Mouse (Mus musculus) neural tube, embryonic 15.5 days (tissue): ENCODE results near the gene Chchd3. TPM values are rescaled to one million over a fixed set of nuclear protein-coding genes. Genes with fewer than 3 reads are reported as not detected.

Source experiments
- ATAC-seq: fragments of 200-750 bp; cut with Nextera tagmentation; 2 replicates; pipeline ENCODE4 v1.8.0; 2017; ENCODE audit warnings: mild to moderate bottlenecking, moderate TSS enrichment, moderate library complexity; ENCODE audit not compliant: low FRiP score
- H3K27ac ChIP-seq: fragments of 300-500 bp; sonication (generic); replicated peaks from 2 replicates; pipeline ENCODE4 v1.5.1; 2015; ENCODE audit warnings: mild to moderate bottlenecking, inconsistent platforms
- H3K27me3 ChIP-seq: fragments of 300-500 bp; sonication (generic); replicated peaks from 2 replicates; pipeline ENCODE4 v1.6.1; 2015; ENCODE audit warnings: inconsistent platforms
- H3K36me3 ChIP-seq: fragments of 300-500 bp; sonication (generic); 2 replicates; pipeline ENCODE4 v1.6.1; 2015; ENCODE audit warnings: inconsistent platforms
- H3K4me1 ChIP-seq: fragments of 300-500 bp; sonication (generic); 2 replicates; pipeline ENCODE4 v1.6.1; 2015; ENCODE audit warnings: inconsistent platforms
- H3K4me2 ChIP-seq: fragments of 300-500 bp; sonication (generic); 2 replicates; pipeline ENCODE4 v1.6.1; 2015; ENCODE audit warnings: inconsistent platforms, mild to moderate bottlenecking, moderate library complexity
- H3K4me3 ChIP-seq: fragments of 300-500 bp; sonication (generic); replicated peaks from 2 replicates; pipeline ENCODE4 v1.5.1; 2015; ENCODE audit warnings: mild to moderate bottlenecking, inconsistent platforms
- H3K9ac ChIP-seq: fragments of 300-500 bp; sonication (generic); replicated peaks from 2 replicates; pipeline ENCODE4 v1.6.1; 2015; ENCODE audit warnings: mild to moderate bottlenecking, inconsistent platforms
- H3K9me3 ChIP-seq: fragments of 300-500 bp; sonication (generic); replicated peaks from 2 replicates; pipeline ENCODE4 v1.6.1; 2016; ENCODE audit warnings: inconsistent platforms
- WGBS: fragments of 180-500 bp; shearing (Covaris S2); methylation state at CpG from one replicate; pipeline ENCODE4 v1.1.7; 2015; ENCODE audit warnings: mixed read lengths; 5-methylcytosine and 5-hydroxymethylcytosine counted together
- polyA plus RNA-seq: library from polyadenylated mRNA; unstranded; fragments of >200 nt; fragmentation: Nextera tagmentation; extraction: Ambion mirVana; gene quantifications from 2 replicates; pipeline ENCODE4 v1.2.1, GENCODE M21; 2015

Chchd3 gene
- polyA plus RNA-seq, 1 experiment from 2014 or later, result 104 TPM

DNA sequence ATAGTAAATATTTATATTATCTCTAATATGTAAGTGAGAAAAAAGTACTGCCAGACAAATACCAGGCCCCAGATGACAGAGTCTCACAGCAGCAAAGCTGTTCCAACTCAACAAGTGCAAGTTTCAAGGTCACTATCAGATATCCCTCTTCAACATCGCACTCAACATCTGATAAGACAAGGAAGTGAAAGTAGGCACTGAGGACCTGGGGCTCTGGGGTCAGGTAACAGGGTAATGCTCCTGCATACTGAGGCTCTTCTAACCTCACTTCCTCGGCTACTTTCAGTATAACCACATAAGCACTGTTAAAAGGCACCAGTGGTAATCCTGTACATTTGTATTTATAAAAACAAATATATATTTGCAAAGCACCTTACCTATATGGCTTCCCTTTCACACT lies 8.4 kb downstream of the Chchd3 start:
- Histone ChIP-seq H3K4me3 (no peak overlapping the region), H3K4me1 (peaks cover 4% of the 10 kb centered on the region; the same call in 1 of the 2 replicates), H3K27me3 (no peaks in the 10 kb centered on the region), H3K9ac (no peak overlapping the region), H3K9me3 (no peaks in the 10 kb centered on the region), H3K36me3 (peaks cover 19% of the 10 kb centered on the region), H3K27ac (no peak overlapping the region), H3K4me2 (no peak overlapping the region)
- 86% methylated on average over 2 of the region's 2 CpGs for WGBS
- no peak for ATAC-seq

DNA sequence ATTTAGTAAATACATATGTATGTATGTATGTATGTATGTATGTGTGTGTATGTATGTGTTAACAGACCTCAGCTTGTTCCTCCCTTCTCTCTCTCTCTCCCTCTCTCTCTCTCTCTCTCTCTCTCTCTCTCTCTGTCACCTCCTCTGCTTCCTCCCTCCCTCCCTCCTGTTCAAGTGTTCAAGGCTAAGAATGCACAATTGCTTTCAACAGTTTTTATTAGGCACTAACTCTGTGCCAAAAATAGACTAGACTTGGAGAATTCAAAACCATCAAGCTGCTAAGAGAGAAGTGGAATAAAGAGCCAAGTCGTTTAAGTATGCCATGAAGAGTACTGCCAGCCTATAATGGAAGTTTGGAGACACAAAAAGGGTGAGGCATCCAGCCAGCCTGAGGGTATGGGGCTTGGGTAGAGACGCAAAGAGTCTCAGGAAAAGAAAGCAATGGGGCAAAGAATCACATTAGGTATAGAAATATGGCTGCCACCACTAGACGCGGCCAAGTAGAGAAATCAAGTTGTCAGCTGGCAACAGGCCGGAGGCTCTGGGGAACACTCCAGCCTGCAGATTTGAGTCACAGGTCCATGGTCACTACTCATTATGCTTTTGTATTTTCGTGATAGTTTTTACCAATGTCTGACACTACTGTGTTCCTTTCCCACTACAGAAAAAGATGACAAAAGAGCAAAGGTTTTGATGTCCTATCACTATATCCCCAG lies 10.2 kb downstream of the Chchd3 start:
- 77% methylated on average over 6 of the region's 6 CpGs for WGBS
- Histone ChIP-seq H3K4me3 (no peak overlapping the region), H3K27ac (no peak overlapping the region), H3K4me1 (peaks cover 4% of the 10 kb centered on the region; the same call in 1 of the 2 replicates), H3K27me3 (no peaks in the 10 kb centered on the region), H3K9ac (no peak overlapping the region), H3K4me2 (no peak overlapping the region), H3K9me3 (no peaks in the 10 kb centered on the region), H3K36me3 (peaks cover 17% of the 10 kb centered on the region)
- ATAC-seq, result no peak; the same call in 1 of the 2 replicates

DNA sequence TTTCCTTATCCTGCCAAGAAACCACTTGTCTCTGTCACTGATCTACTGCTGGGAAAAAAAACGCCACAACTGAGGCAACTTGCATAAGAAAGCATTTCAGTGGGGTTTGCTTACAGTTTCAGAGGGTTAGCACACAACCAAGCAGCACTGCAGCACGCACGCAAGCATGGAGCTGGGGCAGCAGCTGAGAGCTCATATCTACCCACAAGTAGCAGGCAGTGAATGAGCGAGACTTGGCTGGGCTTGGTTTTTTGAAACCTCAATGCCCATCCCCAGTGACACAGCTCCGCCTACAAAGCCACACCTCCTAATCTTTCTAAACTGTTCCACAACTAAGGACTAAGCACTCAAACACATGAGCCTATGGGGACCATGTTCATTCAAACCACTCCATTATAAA lies 16.6 kb downstream of the Chchd3 start:
- Histone ChIP-seq H3K9ac (no peak overlapping the region), H3K36me3 (peaks cover 22% of the 10 kb centered on the region), H3K4me2 (no peak overlapping the region), H3K27ac (no peak overlapping the region), H3K27me3 (no peaks in the 10 kb centered on the region), H3K4me3 (no peak overlapping the region), H3K4me1 (0 out of 2 replicates have a peak, but pooled peaks cover 2% of the 10 kb centered on the region), H3K9me3 (no peaks in the 10 kb centered on the region)
- 97% methylated on average over 5 of the region's 5 CpGs for WGBS
- no peak for ATAC-seq

DNA sequence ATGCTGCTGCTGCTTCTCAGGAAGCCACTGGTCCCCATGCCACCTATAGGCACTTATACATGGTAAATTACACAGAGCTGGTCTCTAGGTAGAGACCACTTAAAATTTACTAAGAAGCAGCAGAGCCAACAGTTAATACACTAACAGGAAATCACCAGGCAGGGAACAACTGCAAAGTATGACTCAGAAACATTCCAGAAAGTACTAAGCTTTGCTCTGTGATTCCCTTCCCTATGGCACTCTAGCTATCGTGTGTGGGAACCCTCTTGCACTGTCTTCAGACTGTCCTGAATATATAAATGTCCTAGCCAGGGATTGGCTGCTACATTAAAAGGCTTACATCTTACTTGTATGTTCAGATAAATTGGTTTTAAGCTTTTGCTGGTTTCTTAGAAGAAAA lies 17.2 kb downstream of the Chchd3 start:
- 80% methylated on average over 1 of the region's 1 CpGs for WGBS
- H3K9ac ChIP-seq, result no peak overlapping the region
- H3K9me3 ChIP-seq, result no peaks in the 10 kb centered on the region
- H3K4me2 ChIP-seq, result no peak overlapping the region
- H3K4me1 ChIP-seq, result 0 out of 2 replicates have a peak, but pooled peaks cover 2% of the 10 kb centered on the region
- H3K4me3 ChIP-seq, result no peak overlapping the region
- H3K27me3 ChIP-seq, result no peaks in the 10 kb centered on the region
- ATAC-seq, result no peak
- H3K36me3 ChIP-seq, result peaks cover 16% of the 10 kb centered on the region
- no peak overlapping the region for H3K27ac ChIP-seq

DNA sequence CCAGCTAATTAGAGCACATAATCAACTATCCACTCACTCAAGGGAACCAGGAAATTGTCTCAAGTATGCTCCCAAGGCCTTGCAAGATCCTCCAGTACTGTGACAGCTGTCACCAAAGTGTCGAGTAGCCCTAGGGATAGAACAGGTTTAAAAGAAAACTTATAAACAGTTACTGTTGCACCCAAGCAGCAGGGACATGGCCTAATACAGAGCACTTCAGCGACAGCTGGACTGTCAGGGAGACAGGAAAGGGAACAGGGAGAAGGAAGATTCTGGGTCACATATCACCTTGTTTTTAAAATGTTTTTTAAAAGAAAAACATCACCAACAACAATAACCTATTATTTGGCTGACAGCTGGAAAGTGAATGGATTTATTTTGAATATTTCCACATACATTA lies 18.1 kb downstream of the Chchd3 start:
- WGBS, result 91% methylated on average over 2 of the region's 2 CpGs
- Histone ChIP-seq H3K27ac (no peak overlapping the region), H3K27me3 (no peaks in the 10 kb centered on the region)

DNA sequence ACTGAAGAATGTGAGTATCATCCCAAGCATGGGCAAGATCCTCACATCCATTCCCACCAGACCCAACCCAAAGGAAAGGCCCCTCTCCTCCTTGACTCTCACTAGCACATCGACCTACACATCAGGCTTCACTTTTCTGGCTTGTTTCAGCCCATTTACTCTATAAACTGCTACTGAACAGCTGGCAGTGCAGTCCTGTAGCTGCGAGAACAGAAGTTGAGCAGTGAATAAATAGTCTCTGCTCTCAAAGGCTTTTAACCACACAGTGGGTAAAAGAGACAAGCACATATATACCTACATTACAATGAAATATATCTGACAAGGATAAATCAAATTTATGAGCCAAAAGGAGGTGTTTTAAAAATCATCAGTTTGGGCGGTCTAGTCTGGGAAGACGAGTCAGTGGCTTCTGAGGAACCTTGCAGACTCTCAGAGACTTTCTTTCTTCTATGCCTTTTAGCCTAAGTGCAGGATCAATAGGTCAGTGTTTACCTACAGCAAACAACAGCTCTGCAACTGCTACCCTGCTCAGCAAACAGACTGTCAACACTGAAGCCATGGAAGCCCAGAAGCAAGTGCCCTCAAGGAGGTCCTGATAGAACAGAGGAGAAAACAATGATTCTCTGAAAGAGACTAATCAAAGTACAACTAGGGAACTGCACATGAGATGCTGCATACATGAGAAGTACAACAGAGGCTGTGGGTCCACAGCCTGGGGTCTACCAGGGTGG lies 19.5 kb downstream of the Chchd3 start:
- Histone ChIP-seq H3K4me3 (no peak overlapping the region), H3K9ac (no peak overlapping the region), H3K27ac (no peak overlapping the region), H3K4me2 (no peak overlapping the region), H3K27me3 (no peaks in the 10 kb centered on the region), H3K9me3 (no peaks in the 10 kb centered on the region), H3K36me3 (peaks cover 15% of the 10 kb centered on the region), H3K4me1 (peaks cover 5% of the 10 kb centered on the region; the same call in 1 of the 2 replicates)
- WGBS, result 86% methylated on average over 4 of the region's 4 CpGs
- ATAC-seq, result no peak

More for the DNA sequence above, 18.1 kb downstream of the Chchd3 start:
- Histone ChIP-seq H3K4me2 (no peak overlapping the region), H3K36me3 (peaks cover 15% of the 10 kb centered on the region), H3K9ac (no peak overlapping the region), H3K9me3 (no peaks in the 10 kb centered on the region), H3K4me1 (peaks cover 5% of the 10 kb centered on the region; the same call in 1 of the 2 replicates), H3K4me3 (no peak overlapping the region)
- no peak for ATAC-seq

DNA sequence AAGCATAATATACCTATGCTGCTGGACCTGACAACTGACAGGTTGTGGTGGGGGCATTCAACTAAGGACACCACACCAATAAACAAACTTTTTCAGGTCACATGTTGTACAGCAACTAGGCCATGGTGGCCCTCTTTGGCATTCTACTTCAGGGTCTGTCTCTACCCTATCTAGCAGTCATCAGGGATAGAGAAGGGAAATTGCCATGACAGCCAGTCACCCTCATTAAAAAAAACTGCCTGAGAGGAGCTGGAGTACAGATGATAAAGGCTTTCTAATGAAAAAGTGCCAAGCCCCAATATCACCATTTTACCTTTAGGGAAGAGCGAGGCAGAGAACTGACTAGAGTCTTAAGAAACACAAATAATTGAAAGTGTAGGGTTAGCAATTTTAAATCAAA lies 27.5 kb downstream of the Chchd3 start:
- ATAC-seq, result no peak
- H3K4me3 ChIP-seq, result no peak overlapping the region
- no peak overlapping the region for H3K9ac ChIP-seq
- H3K27me3 ChIP-seq, result no peaks in the 10 kb centered on the region
- no peaks in the 10 kb centered on the region for H3K36me3 ChIP-seq
- no peak overlapping the region for H3K4me2 ChIP-seq
- no peaks in the 10 kb centered on the region for H3K9me3 ChIP-seq
- H3K4me1 ChIP-seq, result peaks cover 3% of the 10 kb centered on the region; the same call in 1 of the 2 replicates
- 97% methylated on average over 1 of the region's 1 CpGs for WGBS
- no peak overlapping the region for H3K27ac ChIP-seq

DNA sequence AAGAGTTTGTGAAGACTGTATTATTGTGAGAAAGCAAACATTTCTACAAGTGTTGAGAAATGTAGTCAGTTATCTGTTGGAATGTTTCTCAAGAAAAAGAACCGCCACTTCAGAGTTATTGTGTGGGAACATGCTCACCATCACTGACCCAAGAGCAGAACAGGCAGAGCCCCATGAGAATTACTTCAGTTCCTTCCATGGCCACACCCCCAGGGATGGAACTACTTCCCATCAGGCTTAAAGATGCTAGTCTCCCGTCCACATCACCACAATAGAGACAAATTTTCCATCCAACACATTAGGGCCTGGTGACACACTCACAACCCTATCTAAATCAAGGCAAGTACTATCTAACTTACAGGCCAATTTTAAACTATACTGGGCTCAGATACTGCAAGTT lies 28.4 kb downstream of the Chchd3 start:
- H3K4me1 ChIP-seq, result no peaks in the 10 kb centered on the region
- H3K4me2 ChIP-seq, result no peak overlapping the region
- H3K36me3 ChIP-seq, result no peaks in the 10 kb centered on the region
- no peak overlapping the region for H3K4me3 ChIP-seq
- no peak for ATAC-seq
- H3K9ac ChIP-seq, result no peak overlapping the region
- no peaks in the 10 kb centered on the region for H3K9me3 ChIP-seq
- no peaks in the 10 kb centered on the region for H3K27me3 ChIP-seq
- H3K27ac ChIP-seq, result no peak overlapping the region
- WGBS, result 75% methylated on average over 2 of the region's 2 CpGs

DNA sequence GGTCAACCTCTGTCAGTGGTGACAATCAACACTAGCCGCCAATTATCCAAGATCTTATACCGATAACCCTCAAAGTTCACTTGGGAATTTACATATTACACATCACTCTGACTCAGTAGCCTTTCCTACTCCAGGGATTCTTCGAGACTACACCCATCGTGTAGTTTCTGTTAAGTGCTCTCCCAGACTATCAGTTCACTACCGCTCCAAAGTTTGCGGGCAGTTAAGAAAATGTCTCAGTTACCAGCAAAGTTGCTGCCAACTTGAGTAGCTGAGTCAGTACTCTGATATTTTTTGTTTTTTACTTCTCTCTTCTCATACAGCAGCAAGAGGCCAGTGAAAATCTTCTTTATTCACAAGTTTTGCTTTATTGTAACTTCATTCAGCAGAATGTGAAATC lies 31.8 kb downstream of the Chchd3 start:
- Histone ChIP-seq H3K27me3 (no peaks in the 10 kb centered on the region), H3K4me1 (no peaks in the 10 kb centered on the region), H3K9ac (no peak overlapping the region), H3K9me3 (no peaks in the 10 kb centered on the region), H3K36me3 (no peaks in the 10 kb centered on the region), H3K4me3 (no peak overlapping the region), H3K4me2 (no peak overlapping the region), H3K27ac (no peak overlapping the region)
- WGBS, result 97% methylated on average over 6 of the region's 6 CpGs
- ATAC-seq, result no peak

DNA sequence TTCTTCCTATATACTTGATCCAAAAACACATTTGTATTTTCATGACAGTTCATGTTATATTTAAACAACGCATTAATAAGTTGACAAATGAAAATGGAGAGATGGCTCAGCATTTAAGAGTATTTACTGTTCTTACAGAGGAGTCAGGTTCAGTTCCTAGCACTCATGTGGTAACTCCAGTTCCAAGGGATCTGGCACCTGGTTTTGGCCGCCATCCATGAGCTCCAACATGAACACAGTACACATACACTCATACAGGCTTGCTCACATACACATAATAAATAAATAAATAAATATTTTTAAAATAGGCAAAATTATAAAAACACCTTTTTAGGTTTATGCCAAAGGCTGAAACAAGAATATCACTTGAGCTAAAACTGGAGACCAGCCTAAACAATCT lies 35.0 kb downstream of the Chchd3 start:
- Histone ChIP-seq H3K9me3 (no peaks in the 10 kb centered on the region), H3K27me3 (no peaks in the 10 kb centered on the region), H3K9ac (no peak overlapping the region), H3K4me3 (no peak overlapping the region), H3K4me1 (no peaks in the 10 kb centered on the region; the same call in 1 of the 2 replicates), H3K4me2 (no peak overlapping the region), H3K36me3 (no peaks in the 10 kb centered on the region), H3K27ac (no peak overlapping the region)
- whole genome bisulfite sequencing, result 98% methylated on average over 2 of the region's 2 CpGs
- no peak for ATAC-seq

DNA sequence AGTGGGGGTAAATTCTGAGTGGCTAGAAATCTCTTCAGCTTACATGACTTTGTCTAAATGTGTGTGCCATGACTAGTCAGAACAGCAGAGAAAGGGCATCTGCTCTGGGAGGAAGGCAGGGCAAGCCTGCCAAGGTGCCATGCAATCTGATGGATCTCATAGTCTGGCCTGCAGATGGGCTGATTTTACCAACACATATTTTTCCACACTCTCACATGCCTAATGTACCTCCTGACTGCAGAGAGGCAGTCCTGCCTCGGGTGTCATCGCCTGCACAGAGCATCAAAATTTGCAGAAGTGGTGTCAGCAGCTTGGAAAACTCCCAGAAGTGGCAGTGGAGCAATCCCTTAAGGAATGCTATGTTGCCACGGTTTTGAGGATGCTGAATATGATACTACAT lies 55.5 kb downstream of the Chchd3 start:
- Histone ChIP-seq H3K36me3 (peaks cover 3% of the 10 kb centered on the region; the same call in 1 of the 2 replicates), H3K4me2 (no peak overlapping the region), H3K27ac (no peak overlapping the region; the same call in 1 of the 2 replicates), H3K4me3 (no peak overlapping the region), H3K27me3 (no peaks in the 10 kb centered on the region), H3K9me3 (no peaks in the 10 kb centered on the region), H3K4me1 (peaks cover 9% of the 10 kb centered on the region), H3K9ac (no peak overlapping the region)
- WGBS, result 70% methylated on average over 3 of the region's 3 CpGs
- ATAC-seq, result no peak

DNA sequence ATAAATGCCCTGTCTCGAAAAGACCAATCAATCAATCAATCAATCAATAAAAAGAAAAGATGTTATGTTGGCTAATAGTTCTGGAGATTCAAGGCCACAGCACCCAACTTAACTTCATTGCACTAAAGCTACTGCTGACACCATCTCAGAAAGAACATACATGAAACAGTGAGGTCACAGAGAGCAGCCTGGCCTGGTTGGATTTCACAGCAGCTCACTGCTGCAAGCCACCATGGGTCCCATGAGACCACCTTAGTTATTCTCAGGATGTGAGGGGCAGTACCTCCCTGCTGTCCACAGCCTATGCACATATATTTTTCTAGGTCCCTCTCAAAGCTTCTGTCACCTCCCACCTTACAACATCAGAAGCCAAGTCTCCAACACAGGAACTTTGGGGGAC lies 57.1 kb downstream of the Chchd3 start:
- Histone ChIP-seq H3K4me1 (peaks cover 9% of the 10 kb centered on the region), H3K27me3 (no peaks in the 10 kb centered on the region), H3K4me2 (no peak overlapping the region), H3K4me3 (no peak overlapping the region), H3K36me3 (peaks cover 3% of the 10 kb centered on the region; the same call in 1 of the 2 replicates), H3K27ac (no peak overlapping the region), H3K9ac (no peak overlapping the region), H3K9me3 (no peaks in the 10 kb centered on the region)
- WGBS, result 82% methylated on average over 1 of the region's 1 CpGs
- no peak for ATAC-seq
